In genomic region chr12:58112643-58113042, GRCm38 (mm10) we compare ENCODE assay signal across 16 mouse cellular contexts.
"Had no signal": no experiment of that assay in that cellular context is flagged by ENCODE, and none has a peak within 500 bp of the region (broad histone marks: within the 10 kb centered on the region; RNA-seq: fewer than 3 reads in every experiment).

No protein-coding gene starts in this region.

- H3K9ac ChIP-seq: intestine, embryonic 15.5 days; liver, embryonic 13.5 days; midbrain, embryonic 12.5 days had no signal

- H3K4me1 ChIP-seq: intestine, embryonic 15.5 days; liver, embryonic 13.5 days; midbrain, embryonic 12.5 days had no signal

- H3K4me2 ChIP-seq: intestine, embryonic 15.5 days; liver, embryonic 13.5 days; midbrain, embryonic 12.5 days had no signal

- ATAC-seq: intestine, embryonic 15.5 days; midbrain, embryonic 16.5 days had no signal

- H3K27me3 ChIP-seq: intestine, embryonic 15.5 days; liver, embryonic 13.5 days; midbrain, embryonic 12.5 days had no signal

- H3K9me3 ChIP-seq: intestine, embryonic 15.5 days; liver, embryonic 13.5 days; midbrain, embryonic 12.5 days had no signal

- H3K36me3 ChIP-seq: intestine, embryonic 15.5 days; liver, embryonic 13.5 days; midbrain, embryonic 12.5 days had no signal

- DNase-seq: kidney, adult 11 months; kidney, postnatal 14 days; layer of hippocampus, adult 9-11 months; liver, embryonic 13.5 days; lung, adult 2 months; lung, postnatal 14 days; lung, postnatal 4 days; thymus, adult 2 months; thymus, postnatal 14 days; thymus, postnatal 4 days had no signal

- H3K27ac ChIP-seq: intestine, embryonic 15.5 days; layer of hippocampus, adult 2 months; liver, embryonic 13.5 days; midbrain, embryonic 12.5 days; stomach, postnatal 0 days had no signal

- H3K4me3 ChIP-seq: intestine, embryonic 15.5 days; layer of hippocampus, adult 2 months; liver, embryonic 13.5 days; midbrain, embryonic 12.5 days; myocyte had no signal
